Mouse (Mus musculus): ENCODE data around the gene Sfxn4. TPM values are rescaled to one million over a fixed set of nuclear protein-coding genes. Genes with fewer than 3 reads are reported as not detected.
"Not testable (repeated sequence)": the region's sequence is repeated elsewhere in the genome, so short reads cannot be mapped to it uniquely, and the experiment has no call there.

Gene Sfxn4
- polyA plus RNA-seq, 1 experiment from 2014 or later, result 12.9 TPM

DNA sequence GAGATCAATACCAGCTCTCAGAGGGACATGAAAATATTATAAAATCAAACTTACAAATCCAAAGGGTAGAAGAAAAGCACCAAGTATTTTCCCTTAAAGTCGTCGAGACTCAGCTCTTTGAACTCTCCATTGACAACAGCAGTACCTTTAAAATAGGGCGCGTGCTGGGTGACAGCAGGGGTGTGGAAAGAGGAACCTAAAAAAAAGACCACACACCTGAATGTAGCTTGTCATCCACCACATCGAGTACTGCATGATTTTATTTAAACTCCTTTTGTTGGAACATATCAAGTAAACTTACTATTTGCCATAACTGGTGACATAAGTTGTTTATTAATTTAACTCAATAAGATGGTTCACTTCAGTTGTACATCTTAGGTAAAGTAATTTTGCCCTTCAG lies 10.1 kb upstream of the Sfxn4 start:
- 90% methylated on average over 5 of the region's 5 CpGs for WGBS
- H3K4me2 ChIP-seq (ENCODE audit: low read length), result no peak overlapping the region

DNA sequence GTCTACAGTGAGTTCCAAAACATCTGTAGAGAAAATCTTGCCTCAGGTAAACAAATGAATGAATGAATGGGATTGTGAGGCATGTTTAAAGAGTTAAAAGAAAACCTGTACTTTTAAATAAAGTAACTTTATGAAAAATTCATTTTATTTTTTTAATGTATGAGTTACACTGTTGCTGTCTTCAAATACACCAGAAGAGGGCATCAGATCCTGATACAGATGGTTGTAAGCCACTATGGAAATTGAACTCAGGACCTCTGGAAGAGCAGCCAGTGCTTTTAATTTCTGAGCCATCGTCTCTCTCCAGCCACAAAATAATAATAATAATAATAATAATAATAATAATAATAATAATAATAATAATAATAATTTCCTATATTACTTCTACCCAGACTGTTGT lies 9.2 kb upstream of the Sfxn4 start:
- peaks cover 14% of the 10 kb centered on the region for H3K36me3 ChIP-seq (ENCODE audit: control insufficient read depth, insufficient read depth, low read length)
- DNase-seq, result no peak
- H3K4me2 ChIP-seq (ENCODE audit: low read length), result no peak overlapping the region
- no peak overlapping the region for H3K27ac ChIP-seq (replicated peaks; ENCODE audit: low read depth, low read length)
- WGBS, result 94% methylated on average over 1 of the region's 1 CpGs
- H3K9ac ChIP-seq (replicated peaks; ENCODE audit: low read length), result no peak overlapping the region
- no peaks in the 10 kb centered on the region for H3K27me3 ChIP-seq (ENCODE audit: control insufficient read depth, insufficient read depth, low read length)
- H3K4me3 ChIP-seq (replicated peaks; ENCODE audit: low read depth, low read length), result no peak overlapping the region
- ATAC-seq (ENCODE audit: low FRiP score, low TSS enrichment), result no peak
- H3K9me3 ChIP-seq (ENCODE audit: control insufficient read depth, low read length), result no peaks in the 10 kb centered on the region
- peaks cover 3% of the 10 kb centered on the region for H3K4me1 ChIP-seq (ENCODE audit: control insufficient read depth, insufficient read depth, low read length)

More for the DNA sequence above, 10.1 kb upstream of the Sfxn4 start:
- Histone ChIP-seq H3K36me3 (ENCODE audit: control insufficient read depth, insufficient read depth, low read length) (peaks cover 14% of the 10 kb centered on the region), H3K27ac (replicated peaks; ENCODE audit: low read depth, low read length) (no peak overlapping the region), H3K4me1 (ENCODE audit: control insufficient read depth, insufficient read depth, low read length) (peaks cover 3% of the 10 kb centered on the region), H3K4me3 (replicated peaks; ENCODE audit: low read depth, low read length) (no peak overlapping the region), H3K9me3 (ENCODE audit: control insufficient read depth, low read length) (no peaks in the 10 kb centered on the region), H3K27me3 (ENCODE audit: control insufficient read depth, insufficient read depth, low read length) (no peaks in the 10 kb centered on the region), H3K9ac (replicated peaks; ENCODE audit: low read length) (no peak overlapping the region)
- no peak for ATAC-seq (ENCODE audit: low FRiP score, low TSS enrichment)
- DNase-seq, result no peak

DNA sequence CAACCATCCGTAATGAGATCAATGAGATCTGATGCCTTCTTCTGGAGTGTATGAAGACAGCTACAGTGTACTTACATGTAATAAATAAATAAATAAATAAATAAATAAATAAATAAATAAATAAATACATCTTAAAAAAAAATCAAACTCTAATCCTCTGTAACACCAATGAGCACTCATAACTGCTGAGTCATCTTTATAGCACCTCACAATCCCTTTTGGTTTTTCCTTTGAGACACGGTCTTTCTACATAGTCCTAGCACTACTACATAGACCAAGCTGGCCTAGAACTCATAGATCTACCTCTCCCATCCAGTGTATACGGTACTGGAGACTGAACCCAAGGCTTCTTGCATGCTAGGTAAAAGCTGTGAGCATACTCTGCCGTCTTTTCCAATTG lies 4.9 kb upstream of the Sfxn4 start:
- H3K4me3 ChIP-seq (replicated peaks; ENCODE audit: low read depth, low read length); H3K27ac ChIP-seq (replicated peaks; ENCODE audit: low read depth, low read length); H3K9ac ChIP-seq (replicated peaks; ENCODE audit: low read length); H3K9me3 ChIP-seq (ENCODE audit: control insufficient read depth, low read length); H3K4me1 ChIP-seq (ENCODE audit: control insufficient read depth, insufficient read depth, low read length); H3K4me2 ChIP-seq (ENCODE audit: low read length); H3K27me3 ChIP-seq (ENCODE audit: control insufficient read depth, insufficient read depth, low read length); ATAC-seq (ENCODE audit: low FRiP score, low TSS enrichment); DNase-seq: not testable (repeated sequence)
- peaks cover 18% of the 10 kb centered on the region for H3K36me3 ChIP-seq (ENCODE audit: control insufficient read depth, insufficient read depth, low read length)
- 94% methylated on average over 4 of the region's 4 CpGs for WGBS

GRCm38 (mm10) chr19:60845731-60846130 lies 15.5 kb downstream of the Sfxn4 start:
- Histone ChIP-seq H3K4me1 (ENCODE audit: control insufficient read depth, insufficient read depth, low read length) (no peaks in the 10 kb centered on the region), H3K27ac (replicated peaks; ENCODE audit: low read depth, low read length) (no peak overlapping the region), H3K9ac (replicated peaks; ENCODE audit: low read length) (no peak overlapping the region), H3K4me3 (replicated peaks; ENCODE audit: low read depth, low read length) (no peak overlapping the region), H3K27me3 (ENCODE audit: control insufficient read depth, insufficient read depth, low read length) (no peaks in the 10 kb centered on the region), H3K4me2 (ENCODE audit: low read length) (no peak overlapping the region), H3K9me3 (ENCODE audit: control insufficient read depth, low read length) (no peaks in the 10 kb centered on the region), H3K36me3 (ENCODE audit: control insufficient read depth, insufficient read depth, low read length) (peaks cover 35% of the 10 kb centered on the region)
- ATAC-seq (ENCODE audit: low FRiP score, low TSS enrichment) (no peak), DNase-seq (no peak)

GRCm38 (mm10) chr19:60843324-60843723 lies 18.0 kb downstream of the Sfxn4 start:
- no peak for ATAC-seq (ENCODE audit: low FRiP score, low TSS enrichment)
- H3K9ac ChIP-seq (replicated peaks; ENCODE audit: low read length), result no peak overlapping the region
- H3K27me3 ChIP-seq (ENCODE audit: control insufficient read depth, insufficient read depth, low read length), result no peaks in the 10 kb centered on the region
- H3K4me3 ChIP-seq (replicated peaks; ENCODE audit: low read depth, low read length), result no peak overlapping the region
- H3K36me3 ChIP-seq (ENCODE audit: control insufficient read depth, insufficient read depth, low read length), result peaks cover 47% of the 10 kb centered on the region
- DNase-seq, result no peak
- H3K9me3 ChIP-seq (ENCODE audit: control insufficient read depth, low read length), result no peaks in the 10 kb centered on the region
- H3K27ac ChIP-seq (replicated peaks; ENCODE audit: low read depth, low read length), result no peak overlapping the region
- H3K4me1 ChIP-seq (ENCODE audit: control insufficient read depth, insufficient read depth, low read length), result no peaks in the 10 kb centered on the region
- no peak overlapping the region for H3K4me2 ChIP-seq (ENCODE audit: low read length)

DNA sequence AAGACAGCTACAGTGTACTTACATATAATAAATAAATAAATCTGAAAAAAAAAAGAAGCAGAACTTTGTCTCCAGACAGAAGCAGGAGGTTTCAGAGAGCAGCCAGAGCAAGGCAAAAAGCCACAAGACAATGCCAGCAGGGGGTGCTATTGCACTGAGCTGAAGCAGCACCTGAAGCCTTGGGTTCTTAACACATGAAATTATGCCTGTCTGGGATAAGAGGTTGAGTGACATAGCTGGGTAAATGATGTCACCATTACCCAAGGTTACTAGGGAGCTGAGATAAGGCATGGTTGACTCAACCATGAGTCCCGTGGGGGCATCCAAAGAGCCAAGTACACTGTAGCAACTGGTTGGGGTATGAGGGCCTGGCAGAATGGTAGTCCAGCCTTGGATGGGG lies 23.5 kb downstream of the Sfxn4 start:
- Histone ChIP-seq H3K36me3 (ENCODE audit: control insufficient read depth, insufficient read depth, low read length) (peaks cover 77% of the 10 kb centered on the region), H3K4me1 (ENCODE audit: control insufficient read depth, insufficient read depth, low read length) (no peaks in the 10 kb centered on the region), H3K9ac (replicated peaks; ENCODE audit: low read length) (no peak overlapping the region), H3K9me3 (ENCODE audit: control insufficient read depth, low read length) (no peaks in the 10 kb centered on the region), H3K27ac (replicated peaks; ENCODE audit: low read depth, low read length) (no peak overlapping the region), H3K4me3 (replicated peaks; ENCODE audit: low read depth, low read length) (no peak overlapping the region), H3K4me2 (ENCODE audit: low read length) (no peak overlapping the region), H3K27me3 (ENCODE audit: control insufficient read depth, insufficient read depth, low read length) (no peaks in the 10 kb centered on the region)
- no peak for ATAC-seq (ENCODE audit: low FRiP score, low TSS enrichment)
- DNase-seq, result peak; percentile 88
- 86% methylated on average over 1 of the region's 1 CpGs for WGBS

- Histone ChIP-seq H3K9me3 (ENCODE audit: control insufficient read depth, low read length) (no peaks in the 10 kb centered on the region), H3K4me3 (replicated peaks; ENCODE audit: low read depth, low read length) (no peak overlapping the region), H3K27me3 (ENCODE audit: control insufficient read depth, insufficient read depth, low read length) (no peaks in the 10 kb centered on the region), H3K9ac (replicated peaks; ENCODE audit: low read length) (no peak overlapping the region), H3K4me1 (ENCODE audit: control insufficient read depth, insufficient read depth, low read length) (no peaks in the 10 kb centered on the region), H3K27ac (replicated peaks; ENCODE audit: low read depth, low read length) (no peak overlapping the region), H3K36me3 (ENCODE audit: control insufficient read depth, insufficient read depth, low read length) (peaks cover 72% of the 10 kb centered on the region), H3K4me2 (ENCODE audit: low read length) (no peak overlapping the region)
- 95% methylated on average over 6 of the region's 6 CpGs for WGBS
- ATAC-seq (ENCODE audit: low FRiP score, low TSS enrichment), result no peak
- DNase-seq, result no peak
These were observed 42.6 kb downstream of the Sfxn4 start for GRCm38 (mm10) chr19:60818677-60819076.

GRCm38 (mm10) chr19:60813133-60813532 lies 48.1 kb downstream of the Sfxn4 start:
- DNase-seq, result no peak
- no peak overlapping the region for H3K9ac ChIP-seq (replicated peaks; ENCODE audit: low read length)
- H3K4me3 ChIP-seq (replicated peaks; ENCODE audit: low read depth, low read length), result no peak overlapping the region
- peaks cover 26% of the 10 kb centered on the region for H3K36me3 ChIP-seq (ENCODE audit: control insufficient read depth, insufficient read depth, low read length)
- H3K27ac ChIP-seq (replicated peaks; ENCODE audit: low read depth, low read length), result no peak overlapping the region
- WGBS, result 97% methylated on average over 6 of the region's 6 CpGs
- H3K9me3 ChIP-seq (ENCODE audit: control insufficient read depth, low read length), result no peaks in the 10 kb centered on the region
- peaks cover 4% of the 10 kb centered on the region; the same call in 1 of the 2 replicates for H3K4me1 ChIP-seq (ENCODE audit: control insufficient read depth, insufficient read depth, low read length)
- ATAC-seq (ENCODE audit: low FRiP score, low TSS enrichment), result no peak
- H3K27me3 ChIP-seq (ENCODE audit: control insufficient read depth, insufficient read depth, low read length), result no peaks in the 10 kb centered on the region
- H3K4me2 ChIP-seq (ENCODE audit: low read length), result no peak overlapping the region

- H3K27me3 ChIP-seq (ENCODE audit: control insufficient read depth, insufficient read depth, low read length), result no peaks in the 10 kb centered on the region
- peaks cover 22% of the 10 kb centered on the region for H3K36me3 ChIP-seq (ENCODE audit: control insufficient read depth, insufficient read depth, low read length)
- no peak for ATAC-seq (ENCODE audit: low FRiP score, low TSS enrichment)
- peak overlapping the region; percentile 82 for H3K9ac ChIP-seq (replicated peaks; ENCODE audit: low read length)
- no peak overlapping the region for H3K27ac ChIP-seq (replicated peaks; ENCODE audit: low read depth, low read length)
- H3K4me1 ChIP-seq (ENCODE audit: control insufficient read depth, insufficient read depth, low read length), result peaks cover 4% of the 10 kb centered on the region; the same call in 1 of the 2 replicates
- no peak for DNase-seq
- 20% methylated on average over 10 of the region's 10 CpGs for WGBS
- H3K9me3 ChIP-seq (ENCODE audit: control insufficient read depth, low read length), result no peaks in the 10 kb centered on the region
- peak overlapping the region; percentile 66 for H3K4me2 ChIP-seq (ENCODE audit: low read length)
- peak overlapping the region; percentile 58 for H3K4me3 ChIP-seq (replicated peaks; ENCODE audit: low read depth, low read length)
These were observed 49.3 kb downstream of the Sfxn4 start for GRCm38 (mm10) chr19:60812036-60812389.
